Mouse (Mus musculus) forebrain, embryonic 16.5 days (tissue): ENCODE data around the gene Cacna1c. TPM values are rescaled to one million over a fixed set of nuclear protein-coding genes. Genes with fewer than 3 reads are reported as not detected.

Experiments
- ATAC-seq: fragments of 200-750 bp; cut with Nextera tagmentation; 2 replicates; pipeline ENCODE4 v1.8.0; 2017; ENCODE audit warnings: mild to moderate bottlenecking, moderate library complexity
- H3K27ac ChIP-seq: fragments of 300-500 bp; sonication (generic); 2 replicates; pipeline ENCODE4 v1.5.1; 2014; ENCODE audit warnings: low read length, control low read depth
- H3K27me3 ChIP-seq: fragments of 300-500 bp; sonication (generic); replicated peaks from 2 replicates; pipeline ENCODE4 v1.6.1; 2014; ENCODE audit warnings: low read length; ENCODE audit not compliant: control insufficient read depth, insufficient read depth
- H3K36me3 ChIP-seq: fragments of 300-500 bp; sonication (generic); 2 replicates; pipeline ENCODE4 v1.6.1; 2014; ENCODE audit not compliant: control insufficient read depth, insufficient read depth
- H3K4me1 ChIP-seq: fragments of 300-500 bp; sonication (generic); replicated peaks from 2 replicates; pipeline ENCODE4 v1.6.1; 2014; ENCODE audit warnings: low read length; ENCODE audit not compliant: control insufficient read depth, insufficient read depth
- H3K4me2 ChIP-seq: fragments of 300-500 bp; sonication (generic); 2 replicates; pipeline ENCODE4 v1.6.1; 2014; ENCODE audit warnings: mild to moderate bottlenecking, low read length, control low read depth
- H3K4me3 ChIP-seq: fragments of 300-500 bp; sonication (generic); replicated peaks from 2 replicates; pipeline ENCODE4 v1.5.1; 2014; ENCODE audit warnings: mild to moderate bottlenecking, low read length, control low read depth
- H3K9ac ChIP-seq: fragments of 300-500 bp; sonication (generic); replicated peaks from 2 replicates; pipeline ENCODE4 v1.6.1; 2014; ENCODE audit warnings: low read depth, low read length, control low read depth
- H3K9me3 ChIP-seq: fragments of 300-500 bp; sonication (generic); 2 replicates; pipeline ENCODE4 v1.6.1; 2016; ENCODE audit warnings: low read length; ENCODE audit not compliant: control insufficient read depth
- WGBS: fragments of 180-500 bp; shearing (Covaris S2); extraction: QIAGEN DNeasy Blood & Tissue Kit; methylation state at CpG from one replicate; pipeline ENCODE4 v1.1.7; 2014; 5-methylcytosine and 5-hydroxymethylcytosine counted together
- polyA plus RNA-seq: library from polyadenylated mRNA; unstranded; fragments of >200 nt; fragmentation: Nextera tagmentation; extraction: Ambion mirVana; gene quantifications from 2 replicates; pipeline ENCODE4 v1.2.1, GENCODE M21; 2015

Gene Cacna1c
- polyA plus RNA-seq, 1 experiment from 2014 or later = 9.8 TPM

DNA sequence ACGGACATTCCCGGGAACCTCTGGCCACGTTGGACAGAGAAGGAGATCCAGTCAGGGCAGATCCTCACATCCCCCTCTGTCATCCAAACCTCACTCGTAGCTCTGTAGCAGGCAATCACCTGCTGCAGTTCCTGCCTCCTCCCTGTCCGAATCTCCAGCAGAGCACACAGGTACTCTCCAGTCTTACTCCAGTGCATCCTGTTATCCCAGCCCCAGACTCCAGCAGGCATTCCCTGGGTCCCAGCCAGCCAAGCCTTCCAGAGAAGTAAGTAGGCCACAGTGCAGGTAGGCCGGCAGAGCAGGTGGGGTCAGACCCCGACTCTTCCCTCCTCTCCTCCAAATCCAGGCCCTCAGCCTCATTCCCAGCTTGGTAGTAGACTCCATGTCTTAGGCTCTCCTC is 186.7 kb downstream of the Cacna1c start:
- no peak overlapping the region for H3K9ac ChIP-seq
- 88% methylated on average over 7 of the region's 7 CpGs for WGBS
- H3K9me3 ChIP-seq = 0 out of 2 replicates have a peak, but pooled peaks cover 3% of the 10 kb centered on the region
- no peak overlapping the region for H3K27ac ChIP-seq
- H3K4me2 ChIP-seq = no peak overlapping the region
- H3K4me1 ChIP-seq = no peaks in the 10 kb centered on the region
- no peaks in the 10 kb centered on the region for H3K36me3 ChIP-seq
- no peak for ATAC-seq
- H3K4me3 ChIP-seq = no peak overlapping the region
- no peaks in the 10 kb centered on the region for H3K27me3 ChIP-seq

DNA sequence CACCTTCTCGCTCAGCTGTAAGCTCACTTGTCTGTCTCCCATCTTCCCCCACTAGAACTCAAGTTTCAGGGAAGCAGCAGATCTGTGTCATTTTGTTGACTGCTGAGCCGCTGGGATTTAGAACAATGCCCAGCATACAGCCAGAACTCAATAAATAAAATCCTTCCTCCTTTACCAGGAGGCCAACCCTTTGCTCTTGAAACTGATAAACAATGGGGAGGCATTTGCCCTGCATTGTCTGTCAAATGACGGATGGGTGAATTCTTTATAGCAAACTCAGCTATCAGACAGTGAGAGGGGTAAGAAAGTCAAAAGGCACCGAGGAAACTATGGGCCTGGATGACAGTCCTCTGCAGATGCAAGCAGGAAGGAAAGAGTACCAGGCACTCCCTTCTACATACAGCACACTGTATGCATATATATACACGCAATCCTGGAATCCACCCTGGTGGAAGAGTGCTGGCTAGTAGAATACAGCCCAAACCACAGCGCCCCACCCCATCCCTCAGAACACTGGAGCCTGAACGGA is 187.5 kb downstream of the Cacna1c start:
- Histone ChIP-seq H3K9ac (no peak overlapping the region), H3K4me3 (no peak overlapping the region), H3K27ac (no peak overlapping the region), H3K9me3 (0 out of 2 replicates have a peak, but pooled peaks cover 3% of the 10 kb centered on the region), H3K36me3 (no peaks in the 10 kb centered on the region), H3K27me3 (no peaks in the 10 kb centered on the region), H3K4me1 (no peaks in the 10 kb centered on the region), H3K4me2 (no peak overlapping the region)
- WGBS = 76% methylated on average over 7 of the region's 7 CpGs
- no peak for ATAC-seq

DNA sequence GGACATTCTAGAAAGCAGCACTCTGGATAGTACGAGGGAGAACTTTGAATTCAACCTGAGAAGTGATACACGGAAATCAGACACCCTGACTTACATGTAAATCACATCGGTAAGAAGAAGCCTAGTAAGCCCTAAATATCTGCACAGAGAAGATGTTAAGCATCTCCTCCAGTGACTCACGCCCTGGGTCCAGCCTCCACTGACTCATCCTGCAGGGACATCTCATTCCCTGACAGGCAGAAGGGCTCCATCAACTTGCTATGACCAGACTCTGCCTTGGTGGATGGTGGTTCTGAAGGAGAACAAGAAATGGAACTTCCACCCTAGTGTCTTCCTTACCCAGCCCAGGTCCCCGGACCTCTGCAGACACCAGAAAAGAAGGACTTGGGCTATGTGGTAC is 191.6 kb downstream of the Cacna1c start:
- ATAC-seq = no peak
- H3K27me3 ChIP-seq = no peaks in the 10 kb centered on the region
- no peak overlapping the region for H3K27ac ChIP-seq
- H3K4me1 ChIP-seq = peaks cover 11% of the 10 kb centered on the region
- H3K4me3 ChIP-seq = no peak overlapping the region
- H3K4me2 ChIP-seq = no peak overlapping the region
- no peak overlapping the region for H3K9ac ChIP-seq
- no peaks in the 10 kb centered on the region for H3K9me3 ChIP-seq
- H3K36me3 ChIP-seq = no peaks in the 10 kb centered on the region
- 93% methylated on average over 5 of the region's 5 CpGs for WGBS

DNA sequence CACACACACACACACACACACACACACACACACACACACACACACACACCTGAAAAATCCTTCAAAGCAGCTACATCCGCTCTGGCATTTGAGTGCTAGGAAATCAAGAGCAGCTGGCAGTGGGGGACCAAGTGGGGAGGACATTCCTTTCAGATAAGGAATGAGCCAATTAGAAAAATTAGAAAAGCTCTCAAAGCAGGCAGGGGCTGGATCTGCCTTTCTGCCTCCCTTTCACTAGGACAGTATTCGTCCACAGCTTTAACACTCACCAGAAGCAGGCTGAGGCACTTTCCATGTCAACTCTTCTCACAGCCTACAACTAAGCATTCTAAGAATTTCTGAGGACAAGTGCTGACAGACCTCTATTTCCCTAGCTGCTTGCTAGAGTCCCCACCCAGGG is 194.8 kb downstream of the Cacna1c start:
- no peak overlapping the region for H3K4me2 ChIP-seq
- H3K9ac ChIP-seq = no peak overlapping the region
- peaks cover 11% of the 10 kb centered on the region for H3K4me1 ChIP-seq
- H3K36me3 ChIP-seq = no peaks in the 10 kb centered on the region
- no peak for ATAC-seq
- H3K27ac ChIP-seq = no peak overlapping the region
- WGBS = 52% methylated on average over 2 of the region's 2 CpGs
- no peaks in the 10 kb centered on the region for H3K9me3 ChIP-seq
- H3K27me3 ChIP-seq = no peaks in the 10 kb centered on the region
- no peak overlapping the region for H3K4me3 ChIP-seq

DNA sequence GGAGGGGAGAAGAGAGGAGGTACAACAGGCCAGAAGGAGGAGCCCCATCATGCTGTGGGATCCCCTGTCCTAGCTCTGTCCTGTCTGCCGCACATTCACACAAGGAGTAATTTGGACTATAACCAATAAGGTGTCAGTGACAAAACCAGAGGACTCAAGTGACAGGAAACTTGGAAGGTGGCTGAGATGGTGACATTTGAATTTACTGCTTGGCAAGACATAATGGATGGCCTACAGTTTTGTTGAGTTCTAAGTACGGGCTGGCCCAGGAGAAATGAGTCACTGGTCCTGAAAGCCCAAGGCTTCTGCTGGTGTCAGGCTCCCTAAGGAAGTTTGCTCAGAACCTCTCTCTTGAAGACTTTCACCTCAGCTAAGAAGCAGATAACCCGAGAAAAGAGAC is 196.0 kb downstream of the Cacna1c start:
- Histone ChIP-seq H3K4me1 (peaks cover 11% of the 10 kb centered on the region), H3K9ac (no peak overlapping the region), H3K9me3 (no peaks in the 10 kb centered on the region), H3K4me3 (no peak overlapping the region), H3K27ac (no peak overlapping the region), H3K36me3 (no peaks in the 10 kb centered on the region), H3K27me3 (no peaks in the 10 kb centered on the region), H3K4me2 (no peak overlapping the region)
- 65% methylated on average over 3 of the region's 3 CpGs for WGBS
- no peak for ATAC-seq

DNA sequence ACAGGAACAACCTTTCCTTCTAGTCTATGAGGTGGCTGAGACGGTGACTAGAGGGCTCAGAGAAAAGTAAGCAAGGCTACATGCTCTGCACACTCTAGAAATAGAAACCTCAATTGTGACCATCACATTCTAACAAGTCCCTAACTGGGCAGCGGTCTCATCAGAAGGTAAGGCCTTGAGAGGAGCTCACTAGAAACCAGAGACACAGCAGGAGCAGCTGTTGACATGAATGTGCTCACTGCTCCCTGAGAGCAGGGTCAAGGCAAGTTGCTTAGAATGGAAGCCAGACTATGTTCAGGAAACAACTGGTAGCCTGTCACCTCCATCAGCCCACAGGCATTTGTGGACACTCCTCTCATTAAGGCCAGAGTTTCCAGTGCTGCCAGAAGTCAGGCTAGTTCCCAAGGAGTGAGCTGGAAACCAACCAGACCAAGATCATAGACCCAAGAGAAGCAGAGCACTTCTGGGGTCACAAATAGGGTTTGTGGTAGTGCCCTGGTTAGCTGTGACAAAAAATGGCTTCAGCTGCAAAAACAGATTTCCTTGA is 196.8 kb downstream of the Cacna1c start:
- Histone ChIP-seq H3K4me1 (peaks cover 11% of the 10 kb centered on the region), H3K27ac (no peak overlapping the region), H3K36me3 (no peaks in the 10 kb centered on the region), H3K9me3 (no peaks in the 10 kb centered on the region), H3K4me2 (no peak overlapping the region), H3K4me3 (no peak overlapping the region), H3K27me3 (no peaks in the 10 kb centered on the region), H3K9ac (no peak overlapping the region)
- 95% methylated on average over 2 of the region's 2 CpGs for WGBS
- no peak for ATAC-seq

DNA sequence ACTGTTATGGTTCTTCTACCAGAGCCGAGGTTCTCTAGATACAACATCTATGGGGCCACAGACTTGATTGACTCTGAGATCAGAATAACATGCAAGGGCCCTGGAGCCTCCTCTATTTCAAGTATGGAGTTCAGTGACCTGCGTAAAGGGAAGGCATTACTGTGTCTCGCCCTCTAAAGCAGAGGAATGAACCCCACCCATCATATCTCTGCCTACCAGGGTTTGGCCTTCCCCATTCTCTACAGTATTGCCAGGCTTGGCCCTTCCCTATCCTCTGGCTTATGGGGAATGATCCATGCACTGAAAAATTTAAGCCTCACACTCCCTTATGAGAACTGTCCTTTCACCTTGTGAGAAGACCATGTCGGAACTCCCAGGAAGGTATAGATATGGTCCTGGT is 198.8 kb downstream of the Cacna1c start:
- ATAC-seq = no peak

DNA sequence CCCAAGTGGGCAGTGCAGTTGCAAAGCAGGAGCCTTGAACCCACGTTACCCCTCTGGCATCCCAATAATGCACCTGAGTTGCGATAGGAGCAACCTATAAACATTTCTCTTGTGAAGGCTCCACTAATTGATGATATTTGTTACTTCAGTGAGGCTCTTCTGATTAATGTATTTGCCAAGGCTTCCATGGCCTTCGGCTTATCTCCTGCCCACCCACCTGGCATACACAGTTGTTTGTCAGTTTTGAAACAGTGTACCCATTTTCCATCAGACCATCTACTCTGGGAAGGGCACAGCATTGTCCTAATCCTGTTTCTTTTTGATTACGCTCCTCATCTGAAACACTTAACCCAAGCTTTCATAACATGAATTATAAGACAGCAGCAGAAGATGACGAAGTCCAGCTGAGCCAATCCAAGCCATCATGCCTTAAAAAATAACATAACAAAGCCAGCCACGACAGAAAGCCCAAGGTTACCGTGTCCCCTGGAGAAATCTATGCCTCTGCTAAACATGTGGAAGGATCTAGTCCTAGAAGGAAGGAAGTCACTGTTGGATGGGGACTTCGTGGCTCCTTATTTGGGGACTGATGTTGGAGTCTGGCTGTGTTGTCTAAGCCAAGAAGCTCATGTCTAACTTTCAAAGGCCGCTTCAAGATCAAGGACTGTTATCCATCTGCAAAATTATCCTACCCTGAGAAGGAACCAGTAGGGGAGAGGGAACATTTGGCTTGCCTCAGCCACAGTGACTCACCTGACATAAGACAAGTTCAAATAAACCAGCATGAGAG is 201.8 kb downstream of the Cacna1c start:
- Histone ChIP-seq H3K9ac (no peak overlapping the region), H3K4me2 (no peak overlapping the region), H3K27ac (no peak overlapping the region), H3K4me1 (peaks cover 4% of the 10 kb centered on the region; the same call in 1 of the 2 replicates), H3K36me3 (no peaks in the 10 kb centered on the region), H3K9me3 (no peaks in the 10 kb centered on the region), H3K27me3 (no peaks in the 10 kb centered on the region), H3K4me3 (no peak overlapping the region)
- ATAC-seq = no peak
- WGBS = 89% methylated on average over 9 of the region's 9 CpGs

More for the DNA sequence above, 198.8 kb downstream of the Cacna1c start:
- Histone ChIP-seq H3K4me3 (no peak overlapping the region), H3K9me3 (no peaks in the 10 kb centered on the region), H3K4me2 (no peak overlapping the region), H3K36me3 (no peaks in the 10 kb centered on the region), H3K4me1 (peaks cover 11% of the 10 kb centered on the region), H3K27me3 (no peaks in the 10 kb centered on the region), H3K9ac (no peak overlapping the region), H3K27ac (no peak overlapping the region)
- WGBS = 94% methylated on average over 4 of the region's 4 CpGs

DNA sequence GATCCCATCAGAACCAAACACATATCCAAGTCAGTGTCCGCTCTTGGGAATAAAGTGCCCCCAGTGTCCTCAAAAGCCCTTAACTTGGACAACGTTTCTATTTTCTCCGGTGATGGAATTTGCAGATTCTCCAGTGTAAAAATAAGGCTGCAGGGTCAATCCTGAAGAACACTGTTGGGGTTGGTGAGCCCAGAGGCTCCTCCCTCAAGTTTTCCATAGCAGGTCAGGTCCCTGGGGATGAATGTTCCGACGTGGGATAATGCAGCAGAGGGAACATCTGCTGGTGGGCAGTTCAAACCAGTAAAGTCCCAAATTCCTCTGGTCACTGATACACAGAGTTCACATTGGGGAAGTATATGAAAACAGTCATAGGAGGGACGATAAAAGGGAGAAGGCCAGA is 203.8 kb downstream of the Cacna1c start:
- no peak for ATAC-seq

More for the DNA sequence above, 203.8 kb downstream of the Cacna1c start:
- Histone ChIP-seq H3K4me3 (no peak overlapping the region), H3K27me3 (no peaks in the 10 kb centered on the region), H3K4me2 (no peak overlapping the region), H3K4me1 (peaks cover 6% of the 10 kb centered on the region; the same call in 1 of the 2 replicates), H3K9me3 (no peaks in the 10 kb centered on the region), H3K36me3 (no peaks in the 10 kb centered on the region), H3K27ac (no peak overlapping the region), H3K9ac (no peak overlapping the region)
- WGBS = 84% methylated on average over 6 of the region's 6 CpGs
